Mouse (Mus musculus) gastrocnemius, postnatal 4 days (tissue): Measurements from ENCODE around the gene Map1s. TPM values are rescaled to one million over a fixed set of nuclear protein-coding genes. Genes with fewer than 3 reads are reported as not detected.

ENCODE experiments used
- DNase-seq, 2 experiments: peaks; one replicate each; pipeline ENCODE4 v3.0.0; 2021 to 2022; ENCODE audit warnings: low spot score in 2 of 2, mixed read lengths in 2 of 2
- total RNA-seq, 2 experiments: library from RNA; stranded (reverse); gene quantifications; 2 replicates each; pipeline ENCODE4 v1.2.3; 2021

Gene Map1s
- total RNA-seq, 2 experiments from 2014 or later, result 36.1 to 38.1 TPM

DNA sequence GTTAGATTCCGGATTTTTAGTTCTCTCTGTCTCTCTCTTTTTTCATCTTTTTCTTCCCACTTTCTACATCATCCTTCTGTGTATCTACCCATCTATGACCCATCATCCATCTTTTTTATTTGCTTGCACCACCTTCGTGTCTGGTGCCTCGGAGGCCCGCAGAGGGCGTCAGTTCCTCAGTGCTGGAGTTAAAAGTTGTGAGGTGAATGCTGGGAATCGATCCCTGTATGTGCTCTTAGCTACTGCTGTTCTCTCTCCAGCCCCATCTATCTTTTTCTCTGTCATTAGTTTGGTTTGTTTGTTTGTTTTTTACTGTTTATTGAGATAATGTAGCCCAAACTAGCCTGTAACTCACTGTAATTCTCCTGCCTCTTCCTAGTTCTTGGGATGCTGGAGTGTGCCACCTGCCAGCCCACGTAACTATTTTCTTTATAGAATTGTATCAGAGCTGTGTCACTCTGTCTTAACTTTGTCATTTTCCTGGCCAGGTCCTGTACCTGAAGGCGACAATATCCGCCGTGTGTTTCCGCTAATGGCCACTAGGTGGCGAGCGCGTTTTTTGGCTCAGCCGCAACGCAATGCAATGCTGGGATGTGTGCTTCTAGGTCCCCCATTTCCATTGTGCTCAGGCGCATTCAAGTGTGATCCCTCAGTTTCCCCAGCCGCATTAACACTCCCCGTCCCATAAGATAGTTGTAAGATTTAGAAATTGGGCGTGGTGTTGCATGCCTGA lies 7.9 kb upstream of the Map1s start:
- peak; percentile 66 to 83 for DNase-seq

DNA sequence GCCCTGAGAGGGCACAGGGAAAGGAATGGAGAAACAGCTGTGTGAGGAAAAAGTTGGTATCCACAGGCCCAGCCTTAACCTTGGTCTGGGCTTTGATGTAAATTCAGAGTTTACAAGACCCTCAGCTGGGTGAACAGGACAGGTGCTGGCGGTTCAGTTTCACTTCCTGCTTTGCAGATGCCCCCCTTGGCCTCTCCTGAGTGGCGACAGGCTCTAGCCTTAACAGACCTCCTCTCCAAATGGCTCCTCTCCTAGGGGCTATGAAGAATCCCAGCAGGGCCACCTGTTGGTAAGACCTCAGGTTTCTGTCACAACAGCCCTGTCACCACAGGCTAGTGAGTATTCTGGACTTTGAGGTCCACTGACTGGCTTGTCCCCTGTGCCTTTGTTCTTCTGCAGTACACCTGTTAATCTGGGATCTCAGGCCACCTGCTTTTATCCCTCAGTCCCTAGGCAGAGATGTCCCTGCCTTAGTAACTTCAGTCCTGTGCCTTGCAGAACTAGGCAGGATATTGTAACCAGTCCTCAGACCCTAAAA lies 7.0 kb upstream of the Map1s start:
- DNase-seq, result no peak

DNA sequence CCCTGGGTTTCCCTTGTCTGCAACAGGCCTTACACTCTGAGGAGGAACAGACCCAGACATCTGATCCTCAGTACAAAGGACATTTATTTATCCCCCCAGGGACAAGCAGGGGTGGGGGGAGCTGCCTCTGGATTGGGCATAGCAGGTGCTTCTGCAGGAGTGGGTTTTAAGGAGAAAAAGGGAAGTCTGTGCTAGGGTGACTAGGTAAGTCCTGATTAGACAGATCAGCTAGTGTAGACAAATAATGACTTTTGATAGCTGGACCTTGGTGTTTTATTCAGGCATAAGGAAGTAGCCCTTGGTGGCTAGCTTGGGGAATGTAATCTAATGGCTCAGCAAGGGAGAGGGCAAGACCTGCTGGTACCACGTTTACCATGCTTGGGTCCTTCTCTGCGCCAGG lies 6.5 kb upstream of the Map1s start:
- no peak for DNase-seq

DNA sequence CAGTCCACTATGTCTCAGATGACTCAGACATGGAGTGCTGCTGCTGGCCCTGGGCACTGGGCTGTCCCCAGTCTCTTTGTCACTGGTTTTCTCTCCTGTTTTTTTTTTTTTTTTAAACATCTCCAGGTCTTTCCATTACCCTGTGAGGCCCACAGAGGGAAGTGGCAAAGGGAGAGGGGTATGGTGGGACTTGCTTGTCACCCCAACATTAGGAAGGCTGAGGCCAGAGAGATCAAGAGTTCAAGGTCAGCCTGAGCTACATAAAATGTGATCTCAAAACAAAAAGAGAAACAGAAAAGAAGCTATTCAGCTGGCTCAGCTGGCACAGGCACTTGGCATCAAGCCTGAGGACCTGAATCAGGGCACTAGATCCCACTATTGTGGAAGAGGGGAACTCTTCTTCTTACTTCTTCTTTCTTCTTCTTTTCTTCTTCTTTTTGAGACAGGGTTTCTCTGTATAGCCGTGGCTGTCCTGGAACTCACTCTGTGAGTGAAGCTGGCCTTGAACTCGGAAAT lies 4.8 kb upstream of the Map1s start:
- no peak for DNase-seq

DNA sequence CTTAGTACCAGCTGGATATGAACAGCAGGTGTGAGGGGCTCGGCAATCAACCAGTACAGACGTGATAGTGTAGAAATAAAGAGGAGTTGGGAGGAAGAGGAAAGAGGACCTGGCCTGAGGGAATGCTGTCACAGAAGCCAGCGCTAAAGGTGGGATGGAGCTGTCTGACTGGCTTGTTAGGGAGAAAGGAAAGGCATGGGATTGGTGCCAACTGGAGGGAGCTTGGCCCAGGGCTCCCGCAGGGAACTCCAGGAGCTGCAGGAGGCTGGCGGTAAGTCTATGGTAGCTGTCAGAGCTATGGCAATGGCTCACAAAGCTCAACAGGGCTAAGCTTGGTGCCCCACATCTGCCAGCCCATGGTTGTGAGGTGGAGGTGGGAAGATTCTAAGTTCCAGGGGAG lies 3.5 kb upstream of the Map1s start:
- no peak for DNase-seq

DNA sequence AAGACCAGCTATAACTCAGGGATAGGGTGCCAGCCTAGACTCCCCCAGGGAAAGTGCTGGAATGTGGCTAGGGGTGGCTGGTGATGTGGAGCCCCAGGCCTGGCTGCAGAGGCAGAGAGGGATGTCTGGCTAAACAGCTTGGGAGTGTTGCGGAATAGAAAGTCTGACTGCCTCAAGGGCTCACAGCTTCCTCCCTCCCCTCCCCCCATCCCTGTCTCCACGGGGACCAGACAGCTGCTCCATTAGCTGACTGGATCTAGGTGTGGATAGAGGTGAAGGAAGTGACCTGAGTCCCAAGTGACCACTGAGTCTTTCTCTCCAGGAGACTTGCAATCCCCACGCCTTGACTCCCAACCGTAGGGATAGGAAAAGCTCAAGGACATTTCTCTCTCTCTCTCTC lies 2.6 kb upstream of the Map1s start:
- DNase-seq, result no peak

DNA sequence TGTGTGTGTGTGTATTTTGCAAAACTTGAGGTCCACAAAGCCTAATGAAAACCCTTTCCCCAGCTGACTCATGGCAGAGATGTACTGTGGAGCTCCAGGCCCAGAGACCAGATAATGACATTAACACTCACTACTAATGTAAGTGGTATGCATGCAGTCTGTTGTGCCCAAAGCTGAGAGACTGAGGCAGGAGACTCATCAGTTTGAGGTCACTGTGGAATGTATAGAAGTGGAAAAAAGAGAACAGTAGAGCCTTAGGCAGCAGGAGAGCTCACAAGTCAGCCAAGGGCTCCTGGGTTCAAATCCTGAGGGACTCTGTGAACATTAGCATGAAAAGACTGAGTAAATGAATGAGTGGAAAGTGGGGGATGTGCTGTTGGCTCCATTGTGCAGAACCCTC lies 2.1 kb upstream of the Map1s start:
- no peak for DNase-seq

DNA sequence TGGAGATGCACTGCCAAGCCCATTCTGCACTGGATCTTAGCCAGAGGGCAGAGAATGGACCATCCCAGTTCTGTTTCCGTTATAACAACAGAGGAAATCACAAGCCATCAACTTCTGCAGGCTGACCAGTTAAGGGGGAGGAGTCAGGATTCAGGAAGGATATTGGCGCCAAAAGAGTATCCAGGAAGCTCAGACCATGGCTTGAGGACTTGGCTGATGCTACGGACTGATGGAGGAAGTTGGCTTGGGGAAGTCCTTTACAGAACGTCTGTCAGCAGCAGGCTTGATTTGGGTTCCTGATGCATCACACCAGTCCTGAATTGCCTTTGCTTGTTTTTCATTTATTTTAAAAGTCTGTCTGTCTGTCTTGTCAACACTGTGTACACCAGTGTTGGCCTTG lies 1.2 kb upstream of the Map1s start:
- DNase-seq, result no peak

DNA sequence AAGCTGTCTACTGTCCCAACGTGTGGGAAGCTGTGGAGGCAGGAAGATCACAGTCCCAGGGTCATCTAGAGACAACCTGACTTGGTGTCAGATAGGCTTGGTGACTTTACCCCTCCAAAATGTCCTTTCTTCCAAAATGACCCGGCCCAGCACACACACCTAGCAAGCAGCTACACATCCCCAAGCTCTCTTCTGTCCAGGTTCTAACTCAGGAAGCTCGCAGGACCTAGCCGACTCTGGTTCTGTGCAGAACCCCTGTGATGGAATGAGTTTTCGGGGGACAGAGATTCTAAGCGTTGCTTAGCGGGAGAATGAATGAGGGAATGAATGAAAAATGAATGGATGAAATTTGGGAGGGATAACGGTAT lies 285 bp upstream of the Map1s start:
- no peak for DNase-seq

DNA sequence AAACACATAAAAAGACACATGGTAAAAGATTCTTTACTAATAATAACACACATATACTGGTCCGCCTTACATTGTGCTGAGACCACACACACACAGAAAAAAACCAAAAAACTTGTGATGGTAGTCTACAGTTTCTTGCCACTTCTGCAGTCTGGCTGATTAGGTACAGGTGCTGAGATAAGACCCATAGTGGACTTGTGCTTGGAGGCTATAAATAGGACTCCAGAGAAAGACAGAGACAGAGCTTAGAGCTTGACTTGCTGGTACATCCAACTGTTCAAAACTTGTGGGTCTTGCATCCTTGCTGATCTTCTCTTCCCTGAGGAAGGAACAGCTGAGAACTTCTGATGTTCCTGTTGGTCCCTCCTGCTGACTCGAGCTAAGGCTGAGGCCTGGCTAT lies 1.8 kb downstream of the Map1s start:
- DNase-seq, result no peak

DNA sequence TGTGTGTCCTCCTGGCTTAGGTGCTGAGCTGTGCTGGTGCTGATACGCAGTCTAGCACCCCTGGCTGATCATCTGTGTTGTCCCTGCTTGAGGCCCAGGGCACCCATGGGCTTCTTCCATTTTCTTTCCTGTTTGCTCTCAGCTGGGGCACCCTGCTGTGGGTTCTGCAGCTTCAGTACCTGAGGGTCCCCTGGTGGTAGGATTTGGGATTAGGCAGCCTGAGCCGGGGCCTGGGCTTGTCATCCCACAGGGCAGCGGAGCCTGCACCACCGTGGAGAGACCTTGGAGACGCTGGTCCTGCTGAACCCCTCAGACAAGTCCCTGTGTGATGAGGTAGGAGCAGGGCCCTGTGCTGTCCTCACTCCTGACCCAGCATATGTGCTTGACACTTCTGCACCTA lies 5.9 kb downstream of the Map1s start:
- DNase-seq, result no peak

DNA sequence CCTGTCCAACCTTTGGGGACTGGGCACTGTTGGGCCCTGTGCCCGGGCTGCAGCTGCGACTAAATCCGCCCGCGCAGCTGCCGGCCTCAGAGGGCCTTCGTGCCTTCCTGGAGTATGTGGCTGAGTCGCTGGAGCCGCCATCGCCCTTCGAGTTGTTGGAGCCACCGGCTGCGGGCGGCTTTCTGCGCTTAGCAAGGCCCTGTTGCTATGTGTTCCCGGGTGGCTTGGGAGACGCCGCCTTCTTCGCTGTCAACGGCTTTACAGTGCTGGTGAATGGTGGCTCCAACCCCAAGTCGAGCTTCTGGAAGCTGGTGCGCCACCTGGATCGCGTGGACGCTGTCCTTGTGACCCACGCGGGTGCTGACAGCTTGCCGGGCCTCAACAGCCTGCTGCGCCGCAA lies 7.2 kb downstream of the Map1s start:
- DNase-seq, result peak in 1 of 2 experiments; percentile 46

DNA sequence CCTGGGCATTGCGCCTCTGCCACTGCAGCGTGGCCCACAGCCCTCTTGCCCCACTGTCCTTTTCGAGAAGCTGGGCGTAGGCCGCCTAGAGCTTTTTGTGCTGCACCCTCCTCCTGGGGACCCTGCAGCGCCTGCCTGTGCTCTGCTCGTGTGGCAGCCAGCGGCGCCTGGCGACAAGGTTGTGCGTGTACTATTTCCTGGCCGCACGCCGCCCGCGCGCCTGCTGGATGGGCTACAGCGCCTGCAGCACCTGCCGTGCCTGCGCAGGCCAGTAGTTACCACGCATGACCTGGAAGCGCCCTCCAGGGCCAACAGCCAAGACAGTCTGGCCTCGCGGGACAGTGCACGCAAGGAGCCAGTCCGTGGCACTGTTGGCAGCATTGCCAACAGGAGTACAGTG lies 7.8 kb downstream of the Map1s start:
- no peak for DNase-seq

DNA sequence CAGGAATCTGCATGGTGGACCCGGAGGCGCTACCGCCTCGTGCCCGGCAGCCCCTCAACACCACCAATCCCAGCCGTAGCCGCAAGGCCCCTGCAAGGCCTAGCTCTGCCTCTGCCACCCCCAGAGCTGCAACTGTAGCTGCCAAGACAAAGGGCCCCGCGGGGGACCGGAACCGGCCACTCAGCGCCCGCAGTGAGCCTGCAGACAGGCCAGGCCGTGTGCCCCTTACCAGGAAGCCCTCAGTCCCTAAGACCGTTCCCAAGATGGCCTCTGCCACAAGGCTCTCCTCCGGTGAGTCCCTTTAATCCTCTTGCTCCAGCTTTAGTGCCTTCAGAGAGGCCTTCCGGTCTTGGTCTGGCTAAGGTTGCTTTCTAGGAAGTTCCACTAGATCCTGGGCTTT lies 9.0 kb downstream of the Map1s start:
- no peak for DNase-seq

DNA sequence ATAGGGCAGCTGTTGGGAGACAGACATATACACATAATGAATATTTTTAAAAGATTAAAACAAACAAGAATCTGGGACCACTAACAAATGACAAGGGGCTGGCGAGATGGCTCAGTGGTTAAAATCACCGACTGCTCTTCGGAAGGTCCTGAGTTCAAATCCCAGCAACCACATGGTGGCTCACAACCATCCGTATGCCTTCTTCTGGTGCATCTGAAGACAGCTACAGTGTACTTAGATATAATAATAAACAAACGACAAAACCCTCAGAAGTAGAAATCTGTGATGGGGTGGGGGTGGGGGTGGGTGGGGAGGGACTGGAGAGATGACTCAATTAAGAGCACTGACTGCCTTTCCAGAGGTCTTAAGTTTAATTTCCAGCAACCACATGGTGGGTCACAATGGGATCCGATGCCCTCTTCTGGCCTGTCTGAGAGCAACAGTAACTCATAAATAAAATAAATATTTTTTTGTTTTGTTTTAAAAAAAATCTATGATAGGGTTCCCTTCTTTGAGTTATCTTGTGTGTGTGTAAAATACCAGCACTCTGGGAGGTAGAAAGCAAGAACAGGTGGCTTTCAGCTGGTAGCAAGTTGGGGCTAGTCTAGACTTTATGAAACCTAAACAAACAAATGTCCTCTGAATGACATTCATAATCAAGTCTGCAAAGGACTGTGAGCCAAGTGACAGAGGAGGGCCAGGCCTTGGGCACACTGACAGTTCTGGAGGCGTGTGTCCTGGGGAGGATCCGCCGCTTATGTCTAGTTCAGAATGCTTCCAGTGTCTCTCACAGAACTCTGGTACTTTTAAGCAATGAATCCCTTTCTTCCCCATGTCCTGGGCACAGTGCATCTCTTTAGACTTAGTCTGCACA lies 14.6 kb downstream of the Map1s start:
- no peak for DNase-seq

DNA sequence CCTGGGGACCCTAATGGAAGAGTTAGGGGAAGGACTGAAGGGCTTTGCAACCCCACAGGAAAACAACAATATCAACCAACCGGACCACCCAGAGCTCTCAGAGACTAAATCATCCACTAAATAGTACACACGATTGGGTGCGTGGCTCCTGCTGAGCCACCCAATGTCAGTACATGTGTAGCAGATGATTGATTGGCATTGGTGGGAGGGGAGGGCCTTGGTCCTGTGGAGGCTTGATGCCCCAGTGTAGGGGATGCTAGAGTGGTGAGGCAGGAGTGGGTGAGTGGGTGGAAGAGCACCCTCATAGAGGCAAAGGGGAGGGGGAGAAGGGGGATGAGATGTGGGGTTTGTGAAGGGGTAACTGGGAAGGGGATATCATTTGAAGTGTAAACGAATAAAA lies 18.4 kb downstream of the Map1s start:
- DNase-seq, result no peak

DNA sequence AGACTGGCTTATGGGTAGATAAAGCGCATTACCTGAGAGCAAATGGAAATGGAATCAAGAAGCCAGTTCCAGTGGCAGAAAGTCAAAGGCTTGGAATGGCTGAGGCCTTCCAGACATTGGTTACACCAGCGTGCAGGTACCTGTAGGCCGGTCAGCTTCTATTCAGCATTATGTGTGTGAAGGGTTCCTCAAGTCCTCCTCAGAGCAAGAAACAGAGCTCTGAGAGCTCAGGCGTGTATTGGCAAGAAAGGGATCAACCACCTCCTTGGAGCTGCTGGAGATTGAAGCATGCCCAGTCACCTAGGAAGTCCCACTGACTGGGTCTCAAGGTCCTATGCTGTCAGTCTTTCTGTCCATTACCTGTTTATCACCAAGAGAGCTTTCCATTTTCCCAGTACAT lies 20.0 kb downstream of the Map1s start:
- DNase-seq, result no peak

DNA sequence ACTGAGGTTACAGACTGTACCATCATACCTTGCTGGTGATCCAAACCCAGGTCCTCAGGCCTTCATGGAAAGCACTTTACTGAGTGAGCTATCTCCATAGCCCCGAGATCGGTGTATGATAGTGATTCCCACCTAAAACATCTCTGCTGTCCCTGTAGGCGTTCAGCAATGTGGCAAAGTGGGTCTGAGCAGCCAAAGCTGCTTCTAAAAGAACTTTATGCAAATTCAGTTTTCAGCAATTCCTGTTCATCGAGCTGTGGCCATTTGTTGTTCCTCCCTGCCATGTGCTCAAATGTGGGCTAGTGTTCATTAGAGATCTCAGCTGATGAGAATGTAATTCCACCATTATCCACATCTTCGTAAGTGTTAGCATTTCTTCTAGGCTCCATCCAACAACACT lies 20.7 kb downstream of the Map1s start:
- DNase-seq, result no peak

DNA sequence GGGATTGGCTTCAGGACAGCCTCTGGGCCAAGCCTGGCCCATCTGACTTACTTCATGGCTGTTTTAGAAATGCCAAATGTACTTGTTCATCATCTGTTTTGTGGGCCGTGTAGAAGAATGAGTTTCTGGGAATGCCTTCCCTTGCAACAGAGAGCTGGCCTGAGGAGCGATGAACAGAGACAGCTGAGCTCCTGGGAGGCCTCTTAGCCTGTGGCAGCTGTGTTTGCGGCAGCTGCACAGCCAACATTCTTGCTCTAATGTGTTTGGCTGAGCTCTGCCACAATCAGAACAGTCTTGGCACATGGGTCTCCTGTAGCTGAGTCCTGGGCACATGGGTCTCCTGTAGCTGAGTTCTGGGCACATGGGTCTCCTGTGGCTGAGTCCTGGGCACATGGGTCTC lies 22.4 kb downstream of the Map1s start:
- DNase-seq, result peak in 1 of 2 experiments; percentile 14

DNA sequence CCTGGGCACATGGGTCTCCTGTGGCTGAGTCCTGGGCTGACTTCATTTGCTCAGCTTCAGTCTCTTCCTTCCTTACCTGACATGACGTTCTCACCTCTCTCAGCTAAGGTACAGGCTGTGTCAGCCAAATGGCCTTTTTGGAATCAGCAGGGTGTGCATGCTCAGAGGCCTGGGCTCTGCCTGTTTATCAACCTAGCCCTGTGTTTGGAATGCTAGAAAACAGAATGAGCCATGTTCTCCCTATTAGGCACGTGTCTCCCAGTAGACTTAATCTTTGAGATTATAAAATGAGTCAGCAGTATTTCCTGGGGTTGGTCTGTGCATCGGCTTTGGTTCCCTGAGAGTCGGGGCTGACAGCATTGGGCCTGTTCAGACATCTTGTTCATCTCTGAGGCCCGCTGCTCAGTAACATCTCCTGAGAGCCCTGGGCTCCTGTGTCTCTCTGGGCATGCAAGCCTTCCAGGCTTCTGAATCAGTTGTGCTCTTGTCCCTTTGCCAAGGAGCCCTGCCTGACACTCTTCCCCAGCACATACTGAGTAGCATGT lies 23.1 kb downstream of the Map1s start:
- no peak for DNase-seq

DNA sequence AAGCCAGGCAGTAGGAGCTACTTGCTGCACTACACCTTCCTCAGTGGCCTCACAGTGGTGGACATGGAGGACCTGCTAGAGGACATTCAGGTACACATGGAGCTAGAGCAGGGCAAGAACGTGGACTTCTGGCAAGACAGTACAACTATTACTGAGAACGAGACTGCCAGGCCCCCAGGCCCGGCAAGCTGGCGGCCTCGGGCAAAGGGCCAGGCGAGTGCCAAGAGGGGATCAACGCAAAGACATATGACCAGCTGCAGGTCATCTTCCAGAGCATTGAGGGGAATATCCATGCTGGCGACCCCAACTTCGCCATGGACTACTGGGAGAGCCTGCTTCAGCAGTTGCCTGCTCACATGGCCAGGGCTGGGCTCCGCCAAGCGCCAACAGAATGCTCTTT lies 26.0 kb downstream of the Map1s start:
- DNase-seq, result no peak

DNA sequence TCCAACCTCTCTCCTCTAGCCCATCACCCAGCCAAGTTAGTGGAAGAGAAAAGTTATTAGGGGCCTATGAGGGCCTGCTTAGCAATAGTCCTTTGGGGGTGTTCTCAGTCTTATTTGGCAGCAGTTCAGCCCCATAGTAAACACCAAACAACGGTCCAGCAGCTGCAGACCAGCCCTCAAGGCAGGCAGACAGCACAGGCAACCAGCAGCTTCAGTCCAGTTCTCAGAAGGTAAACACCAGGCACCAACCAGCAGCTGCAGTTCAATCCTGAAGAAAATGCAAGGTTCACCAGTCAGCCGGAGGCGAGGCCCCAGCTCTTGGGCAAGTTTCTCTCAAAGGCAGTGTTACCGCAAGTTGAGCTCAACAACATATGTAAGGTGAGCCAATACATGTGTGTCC lies 27.3 kb downstream of the Map1s start:
- no peak for DNase-seq
